8 mouse cellular contexts compared by ENCODE assay signal in genomic region chr9:14365481-14366125, GRCm38 (mm10). TPM values are rescaled to one million over a fixed set of nuclear protein-coding genes. Genes with fewer than 3 reads are reported as not detected.
A peak's percentile ranks its signal among the peaks of the same experiment; 100 is the strongest.
DNase-seq lines count a peak whose midpoint lies in the region; ATAC-seq lines count a peak whose summit lies in the region.
"Had no signal": no experiment of that assay in that cellular context is flagged by ENCODE, and none has a peak within 500 bp of the region (broad histone marks: within the 10 kb centered on the region; RNA-seq: fewer than 3 reads in every experiment).

No protein-coding gene starts in this region.

- H3K4me2 ChIP-seq in midbrain, embryonic 13.5 days (replicated peaks) = no peak overlapping the region

- 0 out of 2 replicates have a peak overlapping the region, but pooled peaks have one; percentile 30 for H3K27ac ChIP-seq in midbrain, embryonic 10.5 days (replicated peaks)
- no peak overlapping the region for H3K27ac ChIP-seq in midbrain, embryonic 13.5 days

- H3K9ac ChIP-seq in midbrain, embryonic 13.5 days (replicated peaks) = no peak overlapping the region

- 63% methylated on average over 4 of the region's 4 CpGs for WGBS in midbrain, embryonic 10.5 days
- WGBS in midbrain, embryonic 13.5 days = 65% methylated on average over 4 of the region's 4 CpGs

- H3K36me3 ChIP-seq in midbrain, embryonic 10.5 days = no peaks in the 10 kb centered on the region
- H3K36me3 ChIP-seq in midbrain, embryonic 13.5 days = peaks cover 4% of the 10 kb centered on the region; the same call in 1 of the 2 replicates

- no peaks in the 10 kb centered on the region for H3K9me3 ChIP-seq in midbrain, embryonic 10.5 days (replicated peaks)
- H3K9me3 ChIP-seq in midbrain, embryonic 13.5 days = no peaks in the 10 kb centered on the region; the same call in 1 of the 2 replicates

- no peak for ATAC-seq in midbrain, embryonic 13.5 days
- ATAC-seq in granulocyte monocyte progenitor cell, adult 5-6 weeks (replicated peaks; ENCODE audit: poor library complexity, severe bottlenecking) = peak; percentile 80
- ATAC-seq in erythroblast, adult 5-6 weeks (replicated peaks; ENCODE audit: low FRiP score, poor library complexity, severe bottlenecking) = no peak
- ATAC-seq: forebrain, embryonic 16.5 days had no signal

- H3K4me1 ChIP-seq in midbrain, embryonic 10.5 days = no peaks in the 10 kb centered on the region
- no peaks in the 10 kb centered on the region; the same call in 1 of the 2 replicates for H3K4me1 ChIP-seq in midbrain, embryonic 13.5 days (replicated peaks)

- no peaks in the 10 kb centered on the region for H3K27me3 ChIP-seq in midbrain, embryonic 10.5 days (ENCODE audit: low read depth, poor library complexity, severe bottlenecking)
- H3K27me3 ChIP-seq in midbrain, embryonic 13.5 days = no peaks in the 10 kb centered on the region

- H3K4me3 ChIP-seq in midbrain, embryonic 10.5 days = no peak overlapping the region
- no peak overlapping the region for H3K4me3 ChIP-seq in midbrain, embryonic 13.5 days (replicated peaks)

- DNase-seq in midbrain, embryonic 10.5 days (ENCODE audit: low spot score) = no peak
- peak; percentile 40 to 42 for DNase-seq in kidney, postnatal 36 days
- no peak for DNase-seq in ovary, postnatal 36 days (ENCODE audit: low spot score)
- no peak for DNase-seq in cerebellum, adult 9-11 months

RNA-seq across cellular contexts. Expression of gene Endod1, which starts 15.7 kb away (rescaled TPM):
- 6.6 and 7.8 TPM in 2 replicates for polyA plus RNA-seq in midbrain, embryonic 10.5 days (2016; fragmentation: Nextera tagmentation; extraction: Ambion mirVana)
- 9.0 and 11.1 TPM in 2 replicates for polyA plus RNA-seq in midbrain, embryonic 13.5 days (2015; fragmentation: Nextera tagmentation; extraction: Ambion mirVana)
- total RNA-seq in granulocyte monocyte progenitor cell, adult 5-6 weeks (2014; fragmentation: Nextera tagmentation) = 13.4 and 14.7 TPM in 2 replicates
- total RNA-seq in granulocyte monocyte progenitor cell, adult 5-6 weeks (2017) = 17.3 and 18.4 TPM in 2 replicates
- total RNA-seq in erythroblast, adult 5-6 weeks (2015; ENCODE audit: low replicate concordance) = 51.4 and 53.0 TPM in 2 replicates
- 84.8 and 110 TPM in 2 replicates for total RNA-seq in erythroblast, adult 5-6 weeks (2017; ENCODE audit: low replicate concordance)

Comparison
In these comparisons a context has a peak if more than half of its experiments do, and no peak if none do; other contexts are left out.
1. DNase-seq: peak in kidney, postnatal 36 days (2 of 2); none in midbrain, embryonic 10.5 days (single experiment), ovary, postnatal 36 days (single experiment) and cerebellum, adult 9-11 months (single experiment).